Mouse (Mus musculus) left cerebral cortex, adult 9 months (tissue): ENCODE measurements around the gene Prrc2b.

Source experiments
- DNase-seq, 2 experiments: peaks; one replicate each; pipeline ENCODE4 v3.0.0; 2022; ENCODE audit warnings: low spot score in 2 of 2

Gene Prrc2b

GRCm38 (mm10) chr2:32160967-32161366, 10.1 kb downstream of the Prrc2b start:
- no peak for DNase-seq

GRCm38 (mm10) chr2:32162102-32162501, 11.2 kb downstream of the Prrc2b start:
- DNase-seq, result no peak

- DNase-seq, result no peak
Observed at GRCm38 (mm10) chr2:32162646-32163045, 11.8 kb downstream of the Prrc2b start.

- DNase-seq, result no peak
Observed at GRCm38 (mm10) chr2:32163057-32163456, 12.2 kb downstream of the Prrc2b start.

GRCm38 (mm10) chr2:32164503-32164902, 13.6 kb downstream of the Prrc2b start:
- no peak for DNase-seq

GRCm38 (mm10) chr2:32165040-32165800, 14.3 kb downstream of the Prrc2b start:
- no peak for DNase-seq

GRCm38 (mm10) chr2:32166581-32166980, 15.7 kb downstream of the Prrc2b start:
- DNase-seq, result no peak

GRCm38 (mm10) chr2:32167034-32167770, 16.3 kb downstream of the Prrc2b start:
- DNase-seq, result no peak

GRCm38 (mm10) chr2:32167819-32168218, 16.9 kb downstream of the Prrc2b start:
- DNase-seq, result peak; percentile 68 to 81

- no peak for DNase-seq
Observed at GRCm38 (mm10) chr2:32169292-32169691, 18.4 kb downstream of the Prrc2b start.

GRCm38 (mm10) chr2:32170010-32170409, 19.1 kb downstream of the Prrc2b start:
- no peak for DNase-seq

- no peak for DNase-seq
Observed at GRCm38 (mm10) chr2:32171658-32172433, 21.0 kb downstream of the Prrc2b start.

- DNase-seq, result no peak
Observed at GRCm38 (mm10) chr2:32174170-32174741, 23.4 kb downstream of the Prrc2b start.

- peak in 1 of 2 experiments; percentile 67 for DNase-seq
Observed at GRCm38 (mm10) chr2:32175051-32175466, 24.2 kb downstream of the Prrc2b start.

GRCm38 (mm10) chr2:32175508-32175907, 24.6 kb downstream of the Prrc2b start:
- DNase-seq, result no peak

GRCm38 (mm10) chr2:32176848-32177247, 26.0 kb downstream of the Prrc2b start:
- DNase-seq, result no peak

- DNase-seq, result no peak
Observed at GRCm38 (mm10) chr2:32177397-32178060, 26.6 kb downstream of the Prrc2b start.

- no peak for DNase-seq
Observed at GRCm38 (mm10) chr2:32179363-32179762, 28.5 kb downstream of the Prrc2b start.

GRCm38 (mm10) chr2:32180127-32180526, 29.2 kb downstream of the Prrc2b start:
- peak in 1 of 2 experiments; percentile 55 for DNase-seq

- no peak for DNase-seq
Observed at GRCm38 (mm10) chr2:32181364-32181763, 30.5 kb downstream of the Prrc2b start.

- no peak for DNase-seq
Observed at GRCm38 (mm10) chr2:32182119-32182518, 31.2 kb downstream of the Prrc2b start.
